Mouse (Mus musculus): ENCODE data around the gene Mrpl38.
"Not testable (repeated sequence)": the region's sequence is repeated elsewhere in the genome, so short reads cannot be mapped to it uniquely, and the experiment has no call there.

The Mrpl38 gene

GRCm38 (mm10) chr11:116145481-116146293, 7.0 kb upstream of the Mrpl38 start:
- no peak for DNase-seq (ENCODE audit: low spot score)

GRCm38 (mm10) chr11:116143468-116143867, 4.8 kb upstream of the Mrpl38 start:
- no peak for DNase-seq (ENCODE audit: low spot score)

GRCm38 (mm10) chr11:116142211-116142991, 3.7 kb upstream of the Mrpl38 start:
- DNase-seq (ENCODE audit: low spot score) = no peak

- no peak for DNase-seq (ENCODE audit: low spot score)
Observed at GRCm38 (mm10) chr11:116138096-116138467, 586 bp downstream of the Mrpl38 start.

GRCm38 (mm10) chr11:116134171-116134570, 4.5 kb downstream of the Mrpl38 start:
- no peak for DNase-seq (ENCODE audit: low spot score)

- DNase-seq (ENCODE audit: low spot score) = no peak
Observed at GRCm38 (mm10) chr11:116133497-116133896, 5.2 kb downstream of the Mrpl38 start.

- no peak for DNase-seq (ENCODE audit: low spot score)
Observed at GRCm38 (mm10) chr11:116132366-116133333, 6.0 kb downstream of the Mrpl38 start.

GRCm38 (mm10) chr11:116131349-116132170, 7.1 kb downstream of the Mrpl38 start:
- DNase-seq (ENCODE audit: low spot score) = no peak

- DNase-seq (ENCODE audit: low spot score) = peak; percentile 88
Observed at GRCm38 (mm10) chr11:116130488-116131205, 8.0 kb downstream of the Mrpl38 start, which contains the start of gene Trim65. Gene Trim65, minus strand, starts transcription at chr11:116131128.

GRCm38 (mm10) chr11:116129993-116130487, 8.6 kb downstream of the Mrpl38 start:
- DNase-seq (ENCODE audit: low spot score) = no peak

GRCm38 (mm10) chr11:116129091-116129790, 9.4 kb downstream of the Mrpl38 start:
- no peak for DNase-seq (ENCODE audit: low spot score)

GRCm38 (mm10) chr11:116127986-116128385, 10.7 kb downstream of the Mrpl38 start:
- DNase-seq (ENCODE audit: low spot score) = no peak

GRCm38 (mm10) chr11:116127156-116127980, 11.3 kb downstream of the Mrpl38 start, which contains the start of gene Trim47:
Gene Trim47, minus strand, starts transcription at chr11:116127210.
- peak; percentile 81 for DNase-seq (ENCODE audit: low spot score)

GRCm38 (mm10) chr11:116126261-116126660, 12.4 kb downstream of the Mrpl38 start:
- DNase-seq (ENCODE audit: low spot score) = no peak

GRCm38 (mm10) chr11:116121731-116122245, 16.9 kb downstream of the Mrpl38 start:
- DNase-seq (ENCODE audit: low spot score) = not testable (repeated sequence)

- no peak for DNase-seq (ENCODE audit: low spot score)
Observed at GRCm38 (mm10) chr11:116117819-116118218, 20.8 kb downstream of the Mrpl38 start.

- no peak for DNase-seq (ENCODE audit: low spot score)
Observed at GRCm38 (mm10) chr11:116117241-116117640, 21.4 kb downstream of the Mrpl38 start.

GRCm38 (mm10) chr11:116111611-116112203, 27.0 kb downstream of the Mrpl38 start:
- no peak for DNase-seq (ENCODE audit: low spot score)

All from embryo, embryonic 10.5 days (tissue).